Mouse (Mus musculus) ovary, postnatal 36 days (tissue): ENCODE measurements around the gene Olfr456.
"Not testable (repeated sequence)": the region's sequence is repeated elsewhere in the genome, so short reads cannot be mapped to it uniquely, and the experiment has no call there.

ENCODE experiments used
- DNase-seq: peaks from one replicate; pipeline ENCODE4 v3.0.0; 2022; ENCODE audit warnings: low spot score, mixed read lengths

Olfr456 gene

GRCm38 (mm10) chr6:42487114-42487513, at the start of gene Olfr456:
Gene Olfr456 (minus strand): TSS chr6:42487214.
- DNase-seq, result no peak

GRCm38 (mm10) chr6:42513461-42513860, 26.4 kb upstream of the Olfr456 start:
- no peak for DNase-seq

GRCm38 (mm10) chr6:42509311-42509710, 22.3 kb upstream of the Olfr456 start:
- no peak for DNase-seq

DNA sequence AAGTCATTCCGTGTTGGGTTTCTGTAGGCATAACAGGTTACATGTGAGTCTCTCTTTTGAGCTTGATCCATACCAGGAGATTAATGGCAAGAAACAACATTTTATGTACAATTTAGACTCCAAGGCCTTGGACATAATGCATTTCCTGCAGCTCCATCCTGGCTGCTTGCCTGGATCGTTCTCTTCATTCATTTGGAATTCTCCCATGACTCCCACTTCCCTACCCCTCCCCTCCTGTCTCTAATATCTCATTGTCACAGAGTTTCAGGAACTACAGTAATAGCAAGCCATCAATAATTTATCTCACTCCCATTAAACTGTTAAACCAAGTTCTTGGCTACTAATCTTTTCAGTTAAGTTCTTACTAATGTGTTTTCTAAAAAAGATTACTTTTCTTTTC, 16.5 kb upstream of the Olfr456 start:
- no peak for DNase-seq

- DNase-seq, result no peak
Measured at GRCm38 (mm10) chr6:42489731-42490130, 2.7 kb upstream of the Olfr456 start.

DNA sequence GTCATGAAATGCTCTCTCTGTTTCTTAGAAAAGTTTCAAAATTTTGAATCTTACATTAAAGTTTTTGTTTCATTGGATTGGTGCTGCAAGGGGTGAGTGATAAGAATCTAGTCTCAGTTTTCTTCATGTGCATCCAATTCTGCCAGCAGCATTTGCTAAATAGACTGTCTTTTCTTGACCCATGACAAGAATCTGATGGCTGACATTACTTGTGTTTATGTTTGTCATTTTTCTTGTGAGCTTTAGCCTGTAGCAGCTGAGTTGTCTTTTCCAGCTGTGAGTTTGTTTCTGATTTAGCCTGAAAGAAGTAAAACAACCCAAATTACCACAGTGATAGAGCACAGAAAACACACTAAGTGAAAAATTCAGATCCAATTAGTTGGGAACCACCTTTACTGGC, 2.4 kb downstream of the Olfr456 start:
- no peak for DNase-seq

- no peak for DNase-seq
Measured at GRCm38 (mm10) chr6:42476235-42476634, 10.8 kb downstream of the Olfr456 start, which contains the start of gene Olfr457. Gene Olfr457 (minus strand): TSS chr6:42476335.

- not testable (repeated sequence) for DNase-seq
Measured at GRCm38 (mm10) chr6:42471298-42471697, 15.7 kb downstream of the Olfr456 start.

- DNase-seq, result no peak
Measured at GRCm38 (mm10) chr6:42470542-42470941, 16.5 kb downstream of the Olfr456 start.

DNA sequence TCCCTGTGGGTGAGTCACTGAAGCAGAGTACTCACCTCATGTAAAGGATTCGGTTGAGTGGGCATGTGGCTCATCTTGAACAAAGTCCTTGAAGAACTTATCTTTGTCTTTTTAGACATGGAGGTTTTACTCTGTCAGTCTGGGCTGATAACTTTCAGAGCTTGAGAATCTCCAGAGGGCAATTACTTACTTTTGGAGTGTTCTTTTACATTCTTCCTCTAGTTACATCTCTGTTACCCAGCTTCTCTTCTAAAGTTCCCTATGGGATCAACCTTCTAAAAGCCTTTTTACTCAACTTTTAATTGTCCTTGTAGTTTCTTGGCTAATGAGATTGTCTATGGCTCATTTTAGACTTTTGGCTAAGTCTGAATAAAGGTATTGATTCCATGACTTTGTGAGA, 21.9 kb downstream of the Olfr456 start, which contains the start of gene Olfr458:
Olfr458 (minus strand) TSS at position 101 of the 400 bp plus-strand sequence.
- no peak for DNase-seq

DNA sequence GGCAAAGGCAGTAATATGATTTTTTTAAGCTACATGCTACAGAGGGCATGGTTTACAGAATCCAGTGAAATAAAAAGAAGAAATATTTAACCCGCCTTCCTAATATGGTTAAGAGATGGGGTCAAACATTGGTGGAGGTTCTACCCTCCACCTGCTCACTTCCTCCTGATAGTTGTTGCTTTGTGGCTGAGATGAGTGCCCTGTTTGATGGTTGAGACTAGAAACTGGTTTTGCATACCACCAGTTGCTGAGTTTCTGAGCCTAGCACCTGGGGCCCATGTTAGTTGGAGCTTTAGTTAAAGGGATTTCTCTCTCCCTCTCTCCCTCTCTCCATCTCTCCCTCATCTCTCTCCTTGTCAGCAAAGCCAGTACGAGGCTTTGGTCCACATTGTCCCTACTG, 39.6 kb downstream of the Olfr456 start:
- DNase-seq, result no peak

GRCm38 (mm10) chr6:42444491-42444890, 42.5 kb downstream of the Olfr456 start:
- no peak for DNase-seq

DNA sequence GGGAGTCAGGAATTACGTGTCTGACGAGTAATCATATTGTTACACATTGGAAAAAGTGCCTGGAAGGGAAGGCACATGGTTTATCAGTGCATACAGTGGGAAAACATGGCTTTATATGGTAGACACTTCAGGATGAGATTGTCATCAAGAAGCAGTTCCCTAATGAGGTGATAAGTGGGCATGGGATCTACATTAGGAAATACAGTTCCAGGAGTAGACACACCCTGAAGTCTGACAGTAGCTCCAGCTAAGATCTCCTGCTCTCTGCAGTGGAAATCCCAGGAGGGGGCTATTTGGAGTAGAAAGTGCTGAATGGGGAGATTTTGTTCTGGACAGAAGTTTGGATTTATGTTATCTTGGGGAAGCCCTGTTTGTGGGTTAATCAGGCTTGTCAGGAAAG, 45.6 kb downstream of the Olfr456 start:
- no peak for DNase-seq
